Mouse (Mus musculus) frontal cortex, adult 2 months (tissue): ENCODE results near the gene Krr1. TPM values are rescaled to one million over a fixed set of nuclear protein-coding genes. Genes with fewer than 3 reads are reported as not detected.
A peak's percentile ranks its signal among the peaks of the same experiment; 100 is the strongest.
"Not testable (repeated sequence)": the region's sequence is repeated elsewhere in the genome, so short reads cannot be mapped to it uniquely, and the experiment has no call there.

Experiments used
- DNase-seq, 2 experiments: peaks; one replicate each; pipeline ENCODE4 v3.0.0; 2022; ENCODE audit warnings: low spot score in 1 of 2; ENCODE audit errors: extremely low spot score in 1 of 2
- polyA plus RNA-seq: library from polyadenylated mRNA; depleted of rRNA; stranded (reverse); fragments of >200 nt; gene quantifications from 2 replicates; pipeline ENCODE4 v1.2.3, GENCODE M21; 2012; rRNA removed

Gene Krr1
- polyA plus RNA-seq, 1 experiment: 30.3 TPM

GRCm38 (mm10) chr10:111971929-111972328 lies 535 bp upstream of the Krr1 start:
- DNase-seq: no peak

- peak in 1 of 2 experiments; percentile 85 for DNase-seq
Measured at GRCm38 (mm10) chr10:111977584-111977983, 5.1 kb downstream of the Krr1 start.

GRCm38 (mm10) chr10:111983070-111983469 lies 10.6 kb downstream of the Krr1 start:
- no peak for DNase-seq

GRCm38 (mm10) chr10:111986453-111986852 lies 14.0 kb downstream of the Krr1 start:
- DNase-seq: no peak

- no peak for DNase-seq
Measured at GRCm38 (mm10) chr10:111995803-111996548, 23.5 kb downstream of the Krr1 start.

GRCm38 (mm10) chr10:111996549-111996904 lies 24.1 kb downstream of the Krr1 start:
- DNase-seq: no peak

GRCm38 (mm10) chr10:111996911-111997347 lies 24.5 kb downstream of the Krr1 start:
- no peak for DNase-seq

- DNase-seq: no peak
Measured at GRCm38 (mm10) chr10:111997671-111998070, 25.2 kb downstream of the Krr1 start.

GRCm38 (mm10) chr10:111999765-112000164 lies 27.3 kb downstream of the Krr1 start:
- no peak for DNase-seq

GRCm38 (mm10) chr10:112000568-112000967 lies 28.1 kb downstream of the Krr1 start:
- DNase-seq: no peak

- DNase-seq: no peak
Measured at GRCm38 (mm10) chr10:112001350-112001749, 28.9 kb downstream of the Krr1 start.

GRCm38 (mm10) chr10:112001756-112002520 lies 29.5 kb downstream of the Krr1 start:
- no peak for DNase-seq

GRCm38 (mm10) chr10:112002544-112003215 lies 30.2 kb downstream of the Krr1 start, which contains the start of gene Glipr1:
Gene Glipr1, minus strand, starts transcription at chr10:112002631.
- no peak for DNase-seq

GRCm38 (mm10) chr10:112009511-112009910 lies 37.0 kb downstream of the Krr1 start:
- not testable (repeated sequence) for DNase-seq

GRCm38 (mm10) chr10:112023585-112023984 lies 51.1 kb downstream of the Krr1 start:
- no peak for DNase-seq

- not testable (repeated sequence) for DNase-seq
Measured at GRCm38 (mm10) chr10:112028689-112029088, 56.2 kb downstream of the Krr1 start.

Other genes with a start within 250 kb of the Krr1 start
- 1.8 and 2.2 TPM in 2 replicates for gene Glipr1, start 30.0 kb downstream of the Krr1 start, polyA plus RNA-seq
- not detected in 2 replicates for gene Glipr1l1, start 87.5 kb downstream of the Krr1 start, polyA plus RNA-seq
- gene Glipr1l2, start 110.7 kb downstream of the Krr1 start, polyA plus RNA-seq: not detected in 2 replicates
- gene Glipr1l3, start 187.7 kb downstream of the Krr1 start, polyA plus RNA-seq: 0.17 TPM in 1 of 2 replicates, not detected in the other
- 0.25 and 0.46 TPM in 2 replicates for gene Caps2, start 191.0 kb downstream of the Krr1 start, polyA plus RNA-seq